Mouse (Mus musculus) midbrain, embryonic 12.5 days (tissue): ENCODE results near the gene Lrrtm3. TPM values are rescaled to one million over a fixed set of nuclear protein-coding genes. Genes with fewer than 3 reads are reported as not detected.
A peak's percentile ranks its signal among the peaks of the same experiment; 100 is the strongest.

ENCODE experiments used
- ATAC-seq: fragments of 200-750 bp; cut with Nextera tagmentation; 2 replicates; pipeline ENCODE4 v1.8.0; 2017; ENCODE audit warnings: low read depth, moderate TSS enrichment, moderate library complexity; ENCODE audit not compliant: low FRiP score
- H3K27ac ChIP-seq: fragments of 300-500 bp; sonication (generic); replicated peaks from 2 replicates; pipeline ENCODE4 v1.5.1; 2016; ENCODE audit warnings: mild to moderate bottlenecking
- H3K27me3 ChIP-seq: fragments of 300-500 bp; sonication (generic); 2 replicates; pipeline ENCODE4 v1.6.1; 2016; ENCODE audit warnings: mild to moderate bottlenecking
- H3K36me3 ChIP-seq: fragments of 300-500 bp; sonication (generic); 2 replicates; pipeline ENCODE4 v1.6.1; 2016
- H3K4me1 ChIP-seq: fragments of 300-500 bp; sonication (generic); 2 replicates; pipeline ENCODE4 v1.6.1; 2016
- H3K4me2 ChIP-seq: fragments of 300-500 bp; sonication (generic); replicated peaks from 2 replicates; pipeline ENCODE4 v1.6.1; 2016; ENCODE audit warnings: mild to moderate bottlenecking, moderate library complexity
- H3K4me3 ChIP-seq: fragments of 300-500 bp; sonication (generic); 2 replicates; pipeline ENCODE4 v1.5.1; 2016; ENCODE audit warnings: mild to moderate bottlenecking
- H3K9ac ChIP-seq: fragments of 300-500 bp; sonication (generic); replicated peaks from 2 replicates; pipeline ENCODE4 v1.6.1; 2016; ENCODE audit warnings: mild to moderate bottlenecking, moderate library complexity
- H3K9me3 ChIP-seq: fragments of 300-500 bp; sonication (generic); 2 replicates; pipeline ENCODE4 v1.6.1; 2016; ENCODE audit warnings: mild to moderate bottlenecking
- WGBS: fragments of 180-500 bp; shearing (Covaris S2); methylation state at CpG from one replicate; pipeline ENCODE4 v1.1.7; 2016; 5-methylcytosine and 5-hydroxymethylcytosine counted together
- polyA plus RNA-seq: library from polyadenylated mRNA; unstranded; fragments of >200 nt; fragmentation: Nextera tagmentation; extraction: Ambion mirVana; gene quantifications from 2 replicates; pipeline ENCODE4 v1.2.1, GENCODE M21; 2016

Gene Lrrtm3
- polyA plus RNA-seq = 3.4 and 5.7 TPM in 2 replicates

DNA sequence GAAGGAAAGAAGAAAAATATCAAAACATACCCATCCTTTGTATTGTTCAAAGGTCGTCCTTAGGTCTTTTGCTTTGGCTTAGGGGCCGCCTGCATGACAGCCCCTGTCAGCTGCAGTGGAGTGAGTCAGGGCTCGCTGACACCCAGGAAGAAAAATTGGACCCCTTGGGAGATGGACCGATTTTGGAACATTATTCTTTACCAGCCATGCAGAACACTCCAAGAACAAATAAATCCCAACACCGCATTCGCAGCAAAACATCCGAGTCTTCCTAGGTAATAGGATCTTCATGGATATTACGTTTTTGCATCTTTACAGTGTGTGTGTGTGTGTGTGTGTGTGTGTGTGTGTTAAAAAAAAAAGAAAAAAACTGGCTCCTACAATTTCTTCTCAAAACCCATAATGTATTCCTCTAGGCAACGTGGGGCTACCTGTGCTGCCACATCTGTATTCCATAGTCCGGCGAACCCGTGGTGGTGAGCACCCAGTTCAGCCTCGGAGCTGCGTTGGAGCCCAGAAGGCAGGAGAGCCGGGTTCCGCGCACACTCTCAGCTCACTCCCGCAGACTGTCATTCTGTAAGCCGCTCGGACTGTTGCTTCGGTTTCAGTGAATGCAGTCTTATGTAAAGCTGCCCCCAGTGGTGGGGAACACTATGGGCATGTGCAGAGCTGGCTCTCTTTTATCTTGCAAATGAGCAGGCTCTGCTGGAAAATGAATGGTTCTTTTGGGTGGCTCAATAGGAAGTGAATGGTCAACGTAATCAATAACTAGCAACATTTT is at the start of gene Lrrtm3:
TSS of gene Lrrtm3 (minus strand) at position 598 of the 781 bp plus-strand sequence.
- under 1% methylated on average over 22 of the region's 22 CpGs for WGBS
- Histone ChIP-seq H3K36me3 (no peaks in the 10 kb centered on the region), H3K27ac (no peak within 1 kb of the TSS), H3K9ac (peak within 1 kb of the TSS; percentile 34; the same call in 1 of the 2 replicates), H3K4me3 (peak within 1 kb of the TSS; percentile 47), H3K4me1 (peaks cover 35% of the 10 kb centered on the region), H3K9me3 (no peaks in the 10 kb centered on the region), H3K4me2 (peak within 1 kb of the TSS; percentile 76), H3K27me3 (peaks cover 22% of the 10 kb centered on the region)
- peak; percentile 90 for ATAC-seq

DNA sequence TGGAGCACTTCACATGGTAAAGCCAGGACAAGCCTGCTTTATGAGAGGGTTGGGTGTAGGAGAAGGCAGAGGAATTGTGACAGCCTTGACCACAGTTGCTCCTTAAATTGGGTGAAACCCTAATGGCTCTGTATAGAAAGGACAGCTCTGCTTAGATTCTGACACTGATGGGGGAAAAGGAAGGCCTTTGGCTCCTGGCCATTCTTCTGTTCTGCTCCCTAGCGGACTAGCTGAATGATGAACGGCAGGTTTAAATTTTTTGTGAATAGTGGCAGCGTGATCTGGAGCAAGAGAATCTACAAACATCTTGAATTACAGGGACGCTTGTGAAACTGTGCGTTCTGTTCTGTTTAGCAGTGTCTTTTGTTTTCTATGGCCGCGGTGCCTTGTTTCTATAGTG is 45.4 kb upstream of the Lrrtm3 start:
- Histone ChIP-seq H3K9ac (no peak overlapping the region), H3K36me3 (no peaks in the 10 kb centered on the region), H3K27ac (no peak overlapping the region), H3K27me3 (no peaks in the 10 kb centered on the region), H3K4me2 (no peak overlapping the region), H3K9me3 (no peaks in the 10 kb centered on the region), H3K4me1 (0 out of 2 replicates have a peak, but pooled peaks cover 6% of the 10 kb centered on the region), H3K4me3 (no peak overlapping the region)
- WGBS = 28% methylated on average over 7 of the region's 7 CpGs
- ATAC-seq = no peak

GRCm38 (mm10) chr10:64133461-64133860 is 43.4 kb upstream of the Lrrtm3 start:
- 81% methylated on average over 3 of the region's 3 CpGs for WGBS
- Histone ChIP-seq H3K27me3 (no peaks in the 10 kb centered on the region), H3K4me2 (no peak overlapping the region), H3K36me3 (no peaks in the 10 kb centered on the region), H3K9me3 (no peaks in the 10 kb centered on the region), H3K4me1 (0 out of 2 replicates have a peak, but pooled peaks cover 6% of the 10 kb centered on the region), H3K9ac (no peak overlapping the region), H3K4me3 (no peak overlapping the region), H3K27ac (no peak overlapping the region)
- no peak for ATAC-seq

DNA sequence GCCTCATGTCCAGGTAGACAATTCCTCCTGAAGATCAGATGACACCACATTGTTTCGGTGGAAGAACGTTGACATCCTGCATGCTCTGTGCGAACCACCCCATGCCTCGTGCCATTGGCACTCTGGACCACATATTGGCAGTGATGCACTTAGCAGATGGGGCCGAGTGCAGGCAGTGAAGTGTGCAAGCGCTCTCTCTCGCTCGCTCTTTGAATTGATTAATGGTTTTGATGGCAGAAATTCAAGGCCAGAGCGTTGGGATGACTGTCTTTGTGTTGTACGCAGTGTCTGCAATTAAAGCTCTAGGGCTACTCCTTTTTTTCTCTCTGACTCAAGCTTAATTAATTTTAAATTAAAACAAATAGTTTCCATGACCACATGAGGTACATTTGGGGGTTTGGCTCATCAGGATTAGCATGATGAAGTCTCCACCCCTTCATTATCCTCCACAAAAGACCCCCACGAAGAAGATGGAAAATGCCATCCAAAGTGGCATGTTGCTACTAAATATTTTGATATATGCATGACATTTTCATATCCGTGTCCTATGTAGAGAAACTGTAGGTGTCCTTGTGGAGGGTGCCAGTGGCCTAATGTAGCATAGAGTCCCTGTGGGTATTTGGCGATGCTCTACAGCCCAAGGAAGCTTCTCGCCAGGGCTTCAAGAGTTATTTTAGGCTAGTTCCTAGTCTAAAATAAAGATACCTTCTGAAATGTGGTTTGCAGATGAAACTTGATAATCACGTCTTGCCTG is 40.5 kb upstream of the Lrrtm3 start:
- no peak overlapping the region for H3K4me3 ChIP-seq
- no peak overlapping the region for H3K9ac ChIP-seq
- no peak overlapping the region for H3K4me2 ChIP-seq
- H3K27ac ChIP-seq = no peak overlapping the region
- H3K27me3 ChIP-seq = no peaks in the 10 kb centered on the region
- H3K4me1 ChIP-seq = 0 out of 2 replicates have a peak, but pooled peaks cover 3% of the 10 kb centered on the region
- 80% methylated on average over 15 of the region's 15 CpGs for WGBS
- no peaks in the 10 kb centered on the region for H3K9me3 ChIP-seq
- no peak for ATAC-seq
- no peaks in the 10 kb centered on the region for H3K36me3 ChIP-seq

DNA sequence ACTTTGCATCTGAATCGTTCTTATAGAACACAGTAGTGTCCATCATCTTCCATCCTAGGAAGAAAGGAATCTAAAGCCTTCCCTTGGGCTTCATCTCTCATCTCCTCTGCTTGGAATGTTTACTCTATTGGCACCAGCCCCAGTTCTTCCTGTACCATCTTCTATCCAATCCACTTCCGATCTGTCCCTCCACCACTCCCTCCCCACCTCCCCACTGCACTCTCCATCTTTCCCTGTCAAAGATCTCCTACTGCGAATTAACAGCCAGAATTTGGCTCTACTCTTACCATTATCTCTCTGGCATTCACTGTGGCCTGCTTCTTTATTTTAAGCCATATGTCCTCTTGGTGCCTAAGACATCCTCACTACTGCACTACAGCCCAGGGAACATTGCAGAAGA is 28.8 kb upstream of the Lrrtm3 start:
- ATAC-seq = no peak
- H3K9ac ChIP-seq = no peak overlapping the region
- 85% methylated on average over 3 of the region's 3 CpGs for WGBS
- H3K27me3 ChIP-seq = no peaks in the 10 kb centered on the region
- no peak overlapping the region for H3K4me3 ChIP-seq
- H3K36me3 ChIP-seq = no peaks in the 10 kb centered on the region
- H3K27ac ChIP-seq = no peak overlapping the region
- H3K4me2 ChIP-seq = no peak overlapping the region
- no peaks in the 10 kb centered on the region for H3K9me3 ChIP-seq
- no peaks in the 10 kb centered on the region for H3K4me1 ChIP-seq

DNA sequence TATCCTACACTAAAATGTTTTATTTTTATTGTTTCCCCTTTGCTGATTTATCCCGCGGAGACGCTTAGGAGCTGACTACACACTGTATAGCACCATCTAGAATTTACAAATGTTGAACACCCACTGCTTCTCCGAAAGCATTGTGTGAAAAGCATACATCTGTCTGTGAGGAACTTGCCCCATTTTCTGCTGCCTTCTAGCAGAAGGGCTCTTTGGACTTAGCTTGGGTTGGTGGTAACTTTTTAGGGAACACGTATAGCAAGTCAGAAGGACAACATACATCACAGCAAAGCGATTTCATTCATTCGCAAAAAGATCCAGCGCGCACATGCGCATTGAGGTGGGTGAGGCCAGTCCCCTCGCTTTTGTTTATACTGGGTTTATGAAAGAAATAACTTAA is 25.2 kb upstream of the Lrrtm3 start:
- Histone ChIP-seq H3K4me1 (no peaks in the 10 kb centered on the region), H3K9me3 (no peaks in the 10 kb centered on the region), H3K36me3 (no peaks in the 10 kb centered on the region), H3K27me3 (no peaks in the 10 kb centered on the region), H3K4me2 (no peak overlapping the region), H3K9ac (no peak overlapping the region), H3K4me3 (no peak overlapping the region), H3K27ac (no peak overlapping the region)
- ATAC-seq = no peak
- WGBS = 95% methylated on average over 11 of the region's 11 CpGs

GRCm38 (mm10) chr10:64096532-64096931 is 6.5 kb upstream of the Lrrtm3 start:
- Histone ChIP-seq H3K9ac (no peak overlapping the region), H3K4me2 (no peak overlapping the region), H3K4me1 (no peaks in the 10 kb centered on the region), H3K27me3 (no peaks in the 10 kb centered on the region), H3K9me3 (no peaks in the 10 kb centered on the region), H3K27ac (no peak overlapping the region), H3K36me3 (no peaks in the 10 kb centered on the region), H3K4me3 (no peak overlapping the region)
- WGBS = 97% methylated on average over 1 of the region's 1 CpGs
- ATAC-seq = no peak

GRCm38 (mm10) chr10:64088774-64089460 is 1.2 kb downstream of the Lrrtm3 start:
- H3K4me1 ChIP-seq = peaks cover 37% of the 10 kb centered on the region
- H3K36me3 ChIP-seq = no peaks in the 10 kb centered on the region
- H3K4me3 ChIP-seq = peak overlapping the region; percentile 47
- H3K9me3 ChIP-seq = no peaks in the 10 kb centered on the region
- peak overlapping the region; percentile 76 for H3K4me2 ChIP-seq
- WGBS = 23% methylated on average over 19 of the region's 19 CpGs
- H3K9ac ChIP-seq = no peak overlapping the region
- H3K27ac ChIP-seq = no peak overlapping the region
- peaks cover 22% of the 10 kb centered on the region for H3K27me3 ChIP-seq
- ATAC-seq = no peak

DNA sequence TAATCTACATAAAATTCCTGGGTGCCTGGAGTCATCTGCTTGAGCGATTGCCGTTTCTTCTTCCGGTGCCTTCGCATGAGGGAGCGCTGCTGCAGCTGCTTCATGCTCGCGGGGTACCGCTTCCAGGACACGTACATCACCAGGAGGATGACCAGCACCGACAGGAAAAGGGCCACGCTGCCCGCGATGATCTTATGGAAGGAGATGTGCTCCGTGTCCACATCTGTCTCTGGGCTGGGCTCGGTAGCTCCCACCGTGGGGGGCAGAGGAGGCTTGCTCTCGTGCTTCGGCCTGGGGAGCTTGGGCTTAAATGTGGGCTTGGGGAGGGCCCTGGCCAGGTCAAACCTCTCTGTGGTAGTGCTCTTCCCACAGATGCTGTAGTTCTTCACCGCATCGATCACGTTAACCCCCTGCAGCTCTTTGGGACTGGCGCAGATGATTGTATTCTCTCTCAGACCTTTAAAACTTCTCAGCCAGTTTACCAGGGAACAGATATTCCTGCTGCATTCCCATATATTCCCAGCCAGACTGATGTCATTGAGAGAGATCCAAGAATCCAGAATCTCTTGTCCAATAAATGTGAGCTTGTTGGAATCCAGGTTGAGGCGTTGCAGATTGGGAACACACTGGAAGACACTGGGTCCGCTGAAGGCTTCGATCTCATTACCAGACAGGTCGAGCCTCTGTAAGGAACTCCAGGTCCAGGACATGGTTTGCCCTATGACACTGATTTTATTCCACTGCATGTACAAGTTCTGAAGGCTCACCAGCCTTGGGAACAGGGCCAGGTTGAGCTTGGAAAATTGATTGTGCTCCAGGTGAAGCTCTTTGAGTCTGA is 1.9 kb downstream of the Lrrtm3 start:
- WGBS = 4% methylated on average over 26 of the region's 26 CpGs
- Histone ChIP-seq H3K4me3 (peak overlapping the region; percentile 47), H3K9me3 (no peaks in the 10 kb centered on the region), H3K36me3 (no peaks in the 10 kb centered on the region), H3K27ac (no peak overlapping the region), H3K9ac (peak overlapping the region; percentile 57), H3K4me1 (peaks cover 37% of the 10 kb centered on the region), H3K4me2 (peak overlapping the region; percentile 76), H3K27me3 (peaks cover 22% of the 10 kb centered on the region)
- peak; percentile 20; the same call in 1 of the 2 replicates for ATAC-seq

DNA sequence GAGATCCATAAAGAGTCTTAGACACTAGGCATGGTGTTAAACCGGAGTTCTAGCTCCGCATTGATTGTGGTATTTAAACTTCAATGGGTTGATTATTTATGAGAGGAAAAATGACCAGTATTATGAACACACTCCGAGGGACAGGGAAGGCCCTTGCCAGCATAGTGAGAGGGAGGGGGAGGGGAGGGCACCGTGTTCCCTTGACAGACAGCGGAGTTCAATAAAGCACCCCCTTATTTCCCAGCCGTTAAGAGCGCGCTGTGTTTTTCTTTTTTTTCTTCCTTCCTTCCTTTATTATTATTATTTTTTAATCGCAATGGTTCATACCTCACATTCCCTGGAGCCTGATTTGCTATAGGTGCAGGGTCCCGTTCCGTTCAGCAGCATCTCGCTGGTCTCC is 2.6 kb downstream of the Lrrtm3 start:
- under 1% methylated on average over 12 of the region's 12 CpGs for WGBS

More for the DNA sequence above, 2.6 kb downstream of the Lrrtm3 start:
- H3K36me3 ChIP-seq = no peaks in the 10 kb centered on the region
- peak overlapping the region; percentile 57 for H3K9ac ChIP-seq
- peaks cover 22% of the 10 kb centered on the region for H3K27me3 ChIP-seq
- H3K4me1 ChIP-seq = peaks cover 37% of the 10 kb centered on the region
- H3K4me3 ChIP-seq = peak overlapping the region; percentile 47
- H3K9me3 ChIP-seq = no peaks in the 10 kb centered on the region
- peak; percentile 42; the same call in 1 of the 2 replicates for ATAC-seq
- H3K27ac ChIP-seq = no peak overlapping the region
- H3K4me2 ChIP-seq = peak overlapping the region; percentile 76
